Mouse (Mus musculus): ENCODE results near the gene Arid3a. TPM values are rescaled to one million over a fixed set of nuclear protein-coding genes. Genes with fewer than 3 reads are reported as not detected.

Gene Arid3a
- polyA plus RNA-seq, 1 experiment = 15.0 TPM

DNA sequence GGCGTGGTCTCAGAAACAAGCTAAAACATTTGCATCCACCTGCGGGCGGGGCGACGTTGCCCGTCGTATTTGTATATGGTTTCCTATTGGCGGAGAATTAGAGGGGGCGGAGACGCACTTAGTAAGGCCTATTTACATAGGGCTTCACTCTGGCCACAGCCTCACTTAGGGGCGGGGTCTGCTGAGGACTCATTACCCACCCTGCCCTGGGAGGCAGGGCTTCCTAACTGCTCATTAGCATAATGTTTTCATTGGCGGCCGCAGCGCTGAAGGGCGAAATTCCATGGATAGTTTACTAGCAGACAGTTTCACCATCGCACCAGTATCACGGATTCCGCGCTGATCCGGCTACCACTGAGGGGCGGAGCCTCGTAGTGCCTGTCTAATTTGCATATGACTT lies 58.0 kb downstream of the Arid3a start:
- peak; percentile 95 to 99 for DNase-seq (ENCODE audit: low read depth in 1 of 2, low spot score in 2 of 2)
- Histone ChIP-seq H3K27ac (ENCODE audit: insufficient read depth, low read length) (peak overlapping the region; percentile 95), H3K4me3 (ENCODE audit: extremely low read depth, insufficient read depth, insufficient read length) (peak overlapping the region; percentile 71), H3K4me1 (ENCODE audit: control insufficient read depth, insufficient read depth, insufficient read length) (peaks cover 36% of the 10 kb centered on the region), H3K36me3 (ENCODE audit: control insufficient read depth, insufficient read depth, low read length) (no peaks in the 10 kb centered on the region), H3K27me3 (ENCODE audit: control insufficient read depth, insufficient read depth, low read length) (no peaks in the 10 kb centered on the region)
- TF ChIP-seq CTCF (IDR thresholded peaks at IDR 0.05; ENCODE audit: extremely low read depth, insufficient read depth, insufficient read length, insufficient replicate concordance) (no peak), POLR2A (IDR thresholded peaks at IDR 0.05; ENCODE audit: low read depth, low read length) (no peak)
- WGBS = under 1% methylated on average over 22 of the region's 22 CpGs

DNA sequence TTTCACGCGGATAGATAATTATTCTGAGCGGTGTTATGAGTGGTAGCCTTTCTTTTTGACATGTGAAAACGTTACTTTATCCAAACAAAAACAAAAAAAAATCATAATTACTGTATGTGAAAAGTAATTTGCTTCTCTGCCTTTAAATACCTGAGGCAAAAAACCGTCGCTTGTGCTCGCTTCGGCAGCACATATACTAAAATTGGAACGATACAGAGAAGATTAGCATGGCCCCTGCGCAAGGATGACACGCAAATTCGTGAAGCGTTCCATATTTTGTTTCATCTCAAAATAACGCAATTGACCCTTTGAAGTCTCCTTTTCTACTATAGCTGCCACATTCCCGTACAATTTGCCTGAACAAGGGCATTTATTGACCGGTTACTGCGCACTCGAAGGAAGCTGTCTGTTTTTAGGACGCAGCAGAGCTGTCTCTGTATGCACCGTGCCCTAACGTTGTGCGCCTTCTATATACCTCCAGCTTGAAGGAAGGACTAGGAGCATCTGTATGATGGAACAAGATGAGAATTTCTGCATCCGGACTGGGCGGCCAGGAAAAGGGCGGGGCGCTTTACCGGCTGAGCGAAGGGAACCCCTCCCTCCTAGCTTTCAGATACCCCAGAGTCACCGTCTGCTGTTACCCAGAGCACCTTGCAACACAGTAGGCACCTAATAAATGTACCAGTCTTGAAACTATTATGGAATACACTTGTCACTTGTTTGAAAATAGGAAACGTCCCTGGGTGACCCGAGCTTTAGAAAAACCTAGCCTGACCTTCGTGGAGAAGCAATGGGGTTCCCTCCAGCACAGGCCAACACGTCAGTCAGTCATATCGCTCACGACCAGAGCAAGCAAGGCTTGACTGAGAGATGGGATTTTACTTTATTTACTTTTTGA lies 58.7 kb downstream of the Arid3a start:
- peak; percentile 45 to 80 for DNase-seq (ENCODE audit: low read depth in 1 of 2, low spot score in 2 of 2)
- TF ChIP-seq CTCF (IDR thresholded peaks at IDR 0.05; ENCODE audit: extremely low read depth, insufficient read depth, insufficient read length, insufficient replicate concordance) (no peak), POLR2A (IDR thresholded peaks at IDR 0.05; ENCODE audit: low read depth, low read length) (peak; percentile 59; the same call in 1 of the 2 replicates)
- no peaks in the 10 kb centered on the region for H3K36me3 ChIP-seq (ENCODE audit: control insufficient read depth, insufficient read depth, low read length)
- peak overlapping the region; percentile 68 for H3K4me3 ChIP-seq (ENCODE audit: extremely low read depth, insufficient read depth, insufficient read length)
- no peaks in the 10 kb centered on the region for H3K27me3 ChIP-seq (ENCODE audit: control insufficient read depth, insufficient read depth, low read length)
- peak overlapping the region; percentile 95 for H3K27ac ChIP-seq (ENCODE audit: insufficient read depth, low read length)
- peaks cover 38% of the 10 kb centered on the region for H3K4me1 ChIP-seq (ENCODE audit: control insufficient read depth, insufficient read depth, insufficient read length)
- WGBS = 2% methylated on average over 35 of the region's 35 CpGs

DNA sequence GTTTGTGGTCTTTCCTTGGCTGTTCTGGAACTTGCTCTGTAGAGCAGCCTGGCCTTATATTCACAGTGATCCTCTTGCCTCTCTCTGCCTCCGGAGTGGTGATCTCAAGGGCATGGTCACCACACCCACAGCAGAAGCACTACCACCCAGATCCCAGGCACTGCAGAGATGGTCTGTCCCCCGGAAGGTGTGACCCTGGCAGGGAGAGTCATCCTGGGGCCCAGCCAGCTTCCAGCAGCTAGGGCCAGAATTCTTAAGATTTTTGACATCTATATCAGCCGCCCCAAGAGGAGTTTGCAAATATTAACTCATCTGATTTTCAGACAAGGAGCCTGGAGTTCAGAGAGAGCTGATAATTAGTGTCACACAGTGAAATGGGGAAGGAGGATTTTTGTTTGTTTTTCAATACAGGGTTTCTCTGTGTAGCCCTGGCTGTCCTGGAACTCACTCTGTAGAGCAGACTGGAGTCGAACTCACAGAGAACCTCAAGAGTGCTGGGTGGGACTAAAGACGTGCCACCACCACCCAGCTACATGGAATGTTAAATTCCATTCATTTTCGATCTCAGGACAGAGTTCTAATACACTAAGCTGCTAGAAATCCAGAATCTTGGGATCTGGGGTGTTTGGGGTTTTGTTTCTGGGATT lies 59.5 kb downstream of the Arid3a start:
- Histone ChIP-seq H3K36me3 (ENCODE audit: control insufficient read depth, insufficient read depth, low read length) (peaks cover 5% of the 10 kb centered on the region), H3K4me1 (ENCODE audit: control insufficient read depth, insufficient read depth, insufficient read length) (peaks cover 38% of the 10 kb centered on the region), H3K27ac (ENCODE audit: insufficient read depth, low read length) (peak overlapping the region; percentile 95), H3K4me3 (ENCODE audit: extremely low read depth, insufficient read depth, insufficient read length) (no peak overlapping the region; the same call in 1 of the 2 replicates), H3K27me3 (ENCODE audit: control insufficient read depth, insufficient read depth, low read length) (no peaks in the 10 kb centered on the region)
- TF ChIP-seq POLR2A (IDR thresholded peaks at IDR 0.05; ENCODE audit: low read depth, low read length) = no peak
- TF ChIP-seq CTCF (IDR thresholded peaks at IDR 0.05; ENCODE audit: extremely low read depth, insufficient read depth, insufficient read length, insufficient replicate concordance) = no peak
- no peak for DNase-seq (ENCODE audit: low read depth in 1 of 2, low spot score in 2 of 2)
- WGBS = 24% methylated on average over 6 of the region's 6 CpGs

DNA sequence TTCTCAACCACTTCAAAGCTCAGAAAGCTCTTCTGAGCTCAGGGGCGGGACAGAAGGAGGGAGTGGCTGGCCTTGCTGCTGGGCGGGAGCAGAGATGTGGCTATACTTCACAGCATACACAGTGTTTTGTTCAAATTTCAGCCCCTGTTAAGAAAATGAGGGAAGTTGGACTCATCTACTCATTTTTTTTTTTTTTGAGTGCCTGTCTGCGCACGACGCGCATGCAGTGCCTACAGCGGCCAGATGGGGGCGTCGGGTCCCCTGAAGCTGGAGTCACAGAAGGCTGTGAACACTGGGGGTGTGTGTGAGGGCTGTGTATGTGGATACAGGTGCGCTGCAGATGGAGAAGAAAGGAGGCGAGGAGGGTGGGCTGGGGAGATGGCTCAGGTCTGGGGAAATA lies 60.1 kb downstream of the Arid3a start:
- peak; percentile 87 to 91 for DNase-seq (ENCODE audit: low read depth in 1 of 2, low spot score in 2 of 2)
- under 1% methylated on average over 11 of the region's 11 CpGs for WGBS
- H3K4me1 ChIP-seq (ENCODE audit: control insufficient read depth, insufficient read depth, insufficient read length) = peaks cover 38% of the 10 kb centered on the region

DNA sequence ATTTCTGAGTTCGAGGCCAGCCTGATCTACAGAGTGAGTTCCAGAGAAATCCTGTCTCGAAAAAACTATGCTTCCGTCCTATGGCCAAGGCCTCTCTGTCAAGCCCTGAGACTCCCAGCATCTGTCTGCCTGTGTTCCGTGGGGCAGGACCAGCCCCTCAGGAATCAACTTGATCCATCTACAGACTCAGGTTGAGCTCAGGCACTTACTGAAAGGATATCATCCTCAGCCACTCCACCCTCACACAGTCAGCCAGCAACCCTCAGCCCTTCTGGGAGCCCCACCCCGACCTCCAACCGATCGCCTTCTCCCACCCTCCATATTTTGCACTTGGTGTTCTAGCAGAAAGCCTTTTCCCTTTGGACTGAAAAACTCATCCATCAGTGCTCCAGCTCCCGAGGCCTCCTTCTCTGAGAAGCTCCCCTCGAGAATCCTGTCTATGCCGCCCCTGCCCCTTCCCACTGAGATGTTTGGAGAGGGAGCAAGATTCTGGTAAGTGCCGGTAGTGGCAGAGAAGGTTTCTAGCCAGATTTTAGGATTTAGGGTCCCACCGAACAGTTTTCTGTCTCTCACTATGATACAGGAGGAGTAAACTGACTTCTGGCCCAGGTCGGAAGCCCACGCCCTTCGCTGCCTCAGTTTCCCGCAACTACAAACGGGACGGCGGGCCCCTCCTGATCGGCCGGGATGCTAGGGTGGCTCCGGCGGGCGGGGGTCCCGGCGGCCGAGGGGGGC lies 61.1 kb downstream of the Arid3a start:
- 21% methylated on average over 27 of the region's 27 CpGs for WGBS
- TF ChIP-seq CTCF (IDR thresholded peaks at IDR 0.05; ENCODE audit: extremely low read depth, insufficient read depth, insufficient read length, insufficient replicate concordance) (no peak), POLR2A (IDR thresholded peaks at IDR 0.05; ENCODE audit: low read depth, low read length) (no peak)
- Histone ChIP-seq H3K36me3 (ENCODE audit: control insufficient read depth, insufficient read depth, low read length) (peaks cover 18% of the 10 kb centered on the region), H3K27me3 (ENCODE audit: control insufficient read depth, insufficient read depth, low read length) (no peaks in the 10 kb centered on the region), H3K4me1 (ENCODE audit: control insufficient read depth, insufficient read depth, insufficient read length) (peaks cover 31% of the 10 kb centered on the region), H3K27ac (ENCODE audit: insufficient read depth, low read length) (peak overlapping the region; percentile 97), H3K4me3 (ENCODE audit: extremely low read depth, insufficient read depth, insufficient read length) (peak overlapping the region; percentile 80)
- no peak for DNase-seq (ENCODE audit: low read depth in 1 of 2, low spot score in 2 of 2)

More for the DNA sequence above, 60.1 kb downstream of the Arid3a start:
- peak overlapping the region; percentile 97 for H3K27ac ChIP-seq (ENCODE audit: insufficient read depth, low read length)
- peaks cover 9% of the 10 kb centered on the region for H3K36me3 ChIP-seq (ENCODE audit: control insufficient read depth, insufficient read depth, low read length)
- TF ChIP-seq CTCF (IDR thresholded peaks at IDR 0.05; ENCODE audit: extremely low read depth, insufficient read depth, insufficient read length, insufficient replicate concordance) (peak; percentile 86), POLR2A (IDR thresholded peaks at IDR 0.05; ENCODE audit: low read depth, low read length) (no peak)
- peak overlapping the region; percentile 22; the same call in 1 of the 2 replicates for H3K4me3 ChIP-seq (ENCODE audit: extremely low read depth, insufficient read depth, insufficient read length)
- H3K27me3 ChIP-seq (ENCODE audit: control insufficient read depth, insufficient read depth, low read length) = no peaks in the 10 kb centered on the region

DNA sequence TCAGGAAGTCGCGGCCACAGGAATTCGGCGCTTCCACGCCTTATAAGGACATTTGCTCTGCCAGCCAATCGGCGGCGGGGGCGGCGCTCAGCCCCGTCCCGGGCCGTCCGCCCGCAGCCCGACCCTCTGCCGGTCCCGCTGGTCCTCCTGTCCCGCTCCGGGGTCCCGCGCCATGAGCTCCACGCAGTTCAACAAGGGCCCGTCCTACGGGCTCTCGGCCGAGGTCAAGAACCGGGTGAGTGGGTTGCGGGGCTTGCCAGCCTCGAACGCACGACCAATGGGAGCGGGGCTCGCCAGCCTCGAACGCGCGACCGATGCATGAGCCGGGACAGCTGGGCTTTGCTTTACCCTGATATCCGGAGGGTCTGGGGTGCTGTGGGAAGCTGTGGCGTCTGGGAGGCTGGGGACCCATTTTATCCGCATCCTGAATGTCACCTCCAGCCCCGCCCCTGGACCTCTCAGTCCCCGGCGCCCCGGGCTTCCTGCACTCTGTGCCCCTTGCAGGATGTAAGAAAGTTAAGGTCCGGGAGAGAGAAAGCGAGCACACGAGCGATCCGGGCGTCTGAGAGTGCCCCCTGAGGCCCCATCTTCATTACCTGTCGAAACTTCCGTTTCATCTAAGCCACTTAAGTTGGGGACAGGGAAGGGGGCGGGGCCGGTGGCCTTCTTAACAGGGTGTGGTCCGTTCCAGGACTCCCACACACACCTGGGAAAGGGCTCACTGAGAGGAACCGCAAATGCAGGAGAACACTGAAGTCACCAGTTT lies 61.8 kb downstream of the Arid3a start, which contains the start of gene Cnn2:
Cnn2 (plus strand) TSS at position 79 of the 766 bp plus-strand sequence.
- Histone ChIP-seq H3K4me3 (ENCODE audit: extremely low read depth, insufficient read depth, insufficient read length) (peak within 1 kb of the TSS; percentile 80), H3K27ac (ENCODE audit: insufficient read depth, low read length) (peak within 1 kb of the TSS; percentile 97), H3K36me3 (ENCODE audit: control insufficient read depth, insufficient read depth, low read length) (peaks cover 25% of the 10 kb centered on the region), H3K27me3 (ENCODE audit: control insufficient read depth, insufficient read depth, low read length) (no peaks in the 10 kb centered on the region), H3K4me1 (ENCODE audit: control insufficient read depth, insufficient read depth, insufficient read length) (peaks cover 25% of the 10 kb centered on the region)
- under 1% methylated on average over 59 of the region's 59 CpGs for WGBS
- DNase-seq (ENCODE audit: low read depth in 1 of 2, low spot score in 2 of 2) = peak in 1 of 2 experiments; percentile 72
- TF ChIP-seq POLR2A (IDR thresholded peaks at IDR 0.05; ENCODE audit: low read depth, low read length) = no peak
- no peak for TF ChIP-seq CTCF (IDR thresholded peaks at IDR 0.05; ENCODE audit: extremely low read depth, insufficient read depth, insufficient read length, insufficient replicate concordance)
